Mouse (Mus musculus): Measurements from ENCODE around the gene Zbed5.
"Not testable (repeated sequence)": the region's sequence is repeated elsewhere in the genome, so short reads cannot be mapped to it uniquely, and the experiment has no call there.

DNA sequence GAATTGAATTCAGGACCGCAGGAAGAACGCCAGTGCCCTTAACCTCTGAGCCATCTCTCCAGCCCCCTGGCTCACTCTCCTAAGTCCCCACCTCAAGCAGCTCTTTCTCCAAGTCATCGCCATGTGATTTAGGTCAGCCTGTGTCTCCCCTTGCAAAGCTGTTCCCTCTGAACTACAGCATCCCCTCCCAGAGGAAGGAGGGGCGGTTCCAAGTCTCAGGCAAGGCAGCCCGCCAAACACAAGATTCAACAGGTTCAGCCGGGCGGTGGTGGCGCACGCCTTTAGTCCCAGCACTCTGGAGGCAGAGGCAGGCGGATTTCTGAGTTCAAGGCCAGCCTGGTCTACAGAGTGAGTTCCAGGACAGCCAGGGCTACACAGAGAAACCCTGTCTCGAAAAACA, 20.0 kb downstream of the Zbed5 start:
- not testable (repeated sequence) for TF ChIP-seq CTCF, EP300 (IDR thresholded peaks at IDR 0.05; ENCODE audit: low read depth)
